Mouse (Mus musculus) stomach, embryonic 14.5 days (tissue): Measurements from ENCODE around the gene Npr1. TPM values are rescaled to one million over a fixed set of nuclear protein-coding genes. Genes with fewer than 3 reads are reported as not detected.

Source experiments
- ATAC-seq: fragments of 200-750 bp; cut with Nextera tagmentation; 2 replicates; pipeline ENCODE4 v1.8.0; 2017; ENCODE audit warnings: low read depth, moderate TSS enrichment; ENCODE audit not compliant: insufficient number of reproducible peaks, insufficient read depth, low FRiP score
- H3K27ac ChIP-seq: fragments of 300-500 bp; sonication (generic); 2 replicates; pipeline ENCODE4 v1.5.1; 2014; ENCODE audit warnings: mild to moderate bottlenecking, low read length, moderate library complexity, mixed read lengths
- H3K27me3 ChIP-seq: fragments of 300-500 bp; sonication (generic); 2 replicates; pipeline ENCODE4 v1.6.1; 2014; ENCODE audit warnings: low read length, control low read depth, mixed read lengths; ENCODE audit not compliant: control insufficient read depth, insufficient read depth
- H3K36me3 ChIP-seq: fragments of 300-500 bp; sonication (generic); 2 replicates; pipeline ENCODE4 v1.6.1; 2014; ENCODE audit warnings: mild to moderate bottlenecking, control low read depth, low read length, moderate library complexity, mixed read lengths; ENCODE audit not compliant: control insufficient read depth, insufficient read depth
- H3K4me1 ChIP-seq: fragments of 300-500 bp; sonication (generic); 2 replicates; pipeline ENCODE4 v1.6.1; 2014; ENCODE audit warnings: low read length, control low read depth, mixed read lengths; ENCODE audit not compliant: control insufficient read depth, insufficient read depth
- H3K4me2 ChIP-seq: fragments of 300-500 bp; sonication (generic); replicated peaks from 2 replicates; pipeline ENCODE4 v1.6.1; 2014; ENCODE audit warnings: low read depth, low read length, control low read depth
- H3K4me3 ChIP-seq: fragments of 300-500 bp; sonication (generic); 2 replicates; pipeline ENCODE4 v1.5.1; 2014; ENCODE audit warnings: low read depth, low read length, control low read depth
- H3K9ac ChIP-seq: fragments of 300-500 bp; sonication (generic); replicated peaks from 2 replicates; pipeline ENCODE4 v1.6.1; 2014; ENCODE audit warnings: low read depth, mild to moderate bottlenecking, control low read depth, low read length, moderate library complexity, mixed read lengths
- H3K9me3 ChIP-seq: fragments of 300-500 bp; sonication (generic); 2 replicates; pipeline ENCODE4 v1.6.1; 2016; ENCODE audit warnings: low read depth, low read length, control low read depth; ENCODE audit not compliant: control insufficient read depth
- WGBS: fragments of 180-500 bp; shearing (Covaris S2); extraction: QIAGEN DNeasy Blood & Tissue Kit; methylation state at CpG from one replicate; pipeline ENCODE4 v1.1.7; 2014; 5-methylcytosine and 5-hydroxymethylcytosine counted together
- polyA plus RNA-seq: library from polyadenylated mRNA; unstranded; fragments of >200 nt; fragmentation: Nextera tagmentation; extraction: Ambion mirVana; gene quantifications from 2 replicates; pipeline ENCODE4 v1.2.1, GENCODE M21; 2014

Gene Npr1
- polyA plus RNA-seq, 1 experiment from 2014 or later: 4.8 TPM

DNA sequence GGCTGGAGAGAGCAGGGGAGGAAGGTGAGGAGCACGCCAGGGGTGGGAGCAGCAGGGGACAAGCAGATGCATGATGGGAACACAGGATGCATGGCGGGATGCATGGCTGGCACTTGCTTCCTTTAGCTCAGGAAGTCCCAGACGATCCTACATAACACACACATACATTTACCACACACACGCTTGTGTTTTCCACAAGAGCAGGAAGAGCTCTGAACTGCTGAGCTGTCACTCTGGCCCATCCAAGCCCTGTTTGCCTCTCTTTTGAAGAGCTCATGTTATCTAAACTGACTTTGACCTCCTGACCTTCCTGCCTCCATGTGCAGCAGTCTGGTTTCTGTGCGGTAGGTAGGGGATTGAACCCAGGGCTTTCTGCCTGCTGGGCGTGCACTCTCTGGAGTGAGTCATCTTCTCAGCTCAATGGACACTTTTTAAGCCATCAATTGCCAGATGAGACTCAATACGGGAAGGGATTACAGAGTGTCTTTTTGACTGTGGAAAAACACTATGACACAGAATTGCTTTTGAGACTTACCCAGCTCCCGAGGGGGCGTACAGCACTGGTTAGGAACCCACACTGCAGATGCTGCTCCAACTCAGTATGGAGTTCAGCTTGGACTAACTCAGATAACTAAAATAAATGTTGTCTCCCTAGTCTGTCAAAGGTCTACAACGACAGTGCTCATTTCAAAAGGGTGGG lies 14.1 kb downstream of the Npr1 start:
- H3K27ac ChIP-seq: no peak overlapping the region
- H3K4me3 ChIP-seq: no peak overlapping the region
- ATAC-seq: no peak
- H3K4me2 ChIP-seq: no peak overlapping the region
- H3K36me3 ChIP-seq: no peaks in the 10 kb centered on the region
- 35% methylated on average over 10 of the region's 10 CpGs for WGBS
- no peaks in the 10 kb centered on the region for H3K9me3 ChIP-seq
- no peaks in the 10 kb centered on the region for H3K27me3 ChIP-seq
- no peak overlapping the region for H3K9ac ChIP-seq
- peaks cover 7% of the 10 kb centered on the region for H3K4me1 ChIP-seq

DNA sequence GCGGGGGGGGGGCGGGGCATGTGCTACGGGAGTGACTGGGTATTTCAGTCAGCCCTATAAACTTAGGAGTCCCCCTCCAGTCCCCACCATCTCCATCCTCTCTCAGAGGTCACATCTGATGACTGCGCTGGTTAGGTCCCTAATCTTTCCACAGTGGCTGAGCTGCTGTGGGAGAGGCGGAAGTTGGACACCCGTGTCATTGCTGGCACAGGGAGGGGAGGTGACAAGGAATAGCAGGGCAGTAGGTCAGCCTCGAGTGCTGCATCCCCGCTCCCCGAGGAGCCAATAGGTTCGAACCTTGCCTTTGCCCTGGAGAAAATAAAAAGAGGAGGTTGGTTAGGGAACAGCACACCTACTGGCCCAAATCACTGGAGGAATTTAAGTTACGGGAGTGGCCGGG lies 14.8 kb downstream of the Npr1 start:
- H3K4me2 ChIP-seq: no peak overlapping the region
- ATAC-seq: no peak

DNA sequence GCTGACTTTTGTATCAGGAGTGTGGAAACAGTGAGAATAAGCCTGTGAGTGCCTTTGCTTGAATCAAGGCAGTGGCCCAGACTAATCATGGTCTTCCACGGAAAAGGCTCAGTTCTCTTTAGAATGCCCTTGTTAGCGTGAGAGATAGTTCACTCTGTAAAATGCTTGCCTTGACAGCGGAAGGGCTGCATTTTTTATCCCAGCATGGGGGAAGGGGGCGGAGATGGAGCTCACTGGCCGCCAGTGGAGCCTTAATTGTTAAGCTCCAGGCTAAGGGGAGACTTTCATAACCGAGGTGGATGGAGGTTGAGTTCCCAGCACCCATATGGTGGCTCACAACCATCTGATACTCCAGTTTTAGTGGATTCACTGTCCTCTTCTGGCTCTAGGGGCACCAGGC lies 17.0 kb downstream of the Npr1 start:
- WGBS: 43% methylated on average over 6 of the region's 6 CpGs
- Histone ChIP-seq H3K36me3 (no peaks in the 10 kb centered on the region), H3K4me1 (peaks cover 9% of the 10 kb centered on the region), H3K4me2 (no peak overlapping the region), H3K4me3 (no peak overlapping the region), H3K27ac (no peak overlapping the region), H3K9me3 (no peaks in the 10 kb centered on the region), H3K27me3 (no peaks in the 10 kb centered on the region), H3K9ac (no peak overlapping the region)
- no peak for ATAC-seq

More for the DNA sequence above, 14.8 kb downstream of the Npr1 start:
- Histone ChIP-seq H3K9ac (no peak overlapping the region), H3K9me3 (no peaks in the 10 kb centered on the region), H3K36me3 (no peaks in the 10 kb centered on the region), H3K27me3 (no peaks in the 10 kb centered on the region), H3K4me1 (peaks cover 9% of the 10 kb centered on the region), H3K4me3 (no peak overlapping the region), H3K27ac (no peak overlapping the region)
- WGBS: 30% methylated on average over 12 of the region's 12 CpGs

DNA sequence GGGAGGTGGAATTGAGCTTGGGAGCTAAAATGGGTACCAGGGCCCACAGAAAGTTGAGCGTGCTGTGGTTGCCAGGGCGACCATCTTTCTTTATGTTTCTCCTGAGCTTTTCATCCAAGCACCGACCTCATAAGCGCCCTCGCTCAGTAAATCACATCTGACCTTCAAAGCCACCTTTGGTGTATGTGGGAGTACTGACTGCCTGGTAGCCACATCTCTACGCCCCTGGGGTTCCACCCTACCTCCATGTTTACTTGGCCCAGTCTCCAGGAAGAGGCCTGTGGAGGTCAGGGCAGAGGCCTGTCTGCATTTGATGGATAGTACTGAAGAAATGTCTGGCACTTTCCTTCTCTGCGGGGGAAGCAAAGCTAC lies 18.6 kb downstream of the Npr1 start:
- Histone ChIP-seq H3K4me3 (peak overlapping the region; percentile 21; the same call in 1 of the 2 replicates), H3K9ac (0 out of 2 replicates have a peak overlapping the region, but pooled peaks have one; percentile 25), H3K4me2 (peak overlapping the region; percentile 44), H3K9me3 (no peaks in the 10 kb centered on the region), H3K27ac (peak overlapping the region; percentile 93), H3K4me1 (peaks cover 9% of the 10 kb centered on the region), H3K36me3 (no peaks in the 10 kb centered on the region), H3K27me3 (no peaks in the 10 kb centered on the region)
- ATAC-seq: 0 out of 2 replicates have a peak, but pooled peaks have one; percentile 15
- 24% methylated on average over 7 of the region's 7 CpGs for WGBS

DNA sequence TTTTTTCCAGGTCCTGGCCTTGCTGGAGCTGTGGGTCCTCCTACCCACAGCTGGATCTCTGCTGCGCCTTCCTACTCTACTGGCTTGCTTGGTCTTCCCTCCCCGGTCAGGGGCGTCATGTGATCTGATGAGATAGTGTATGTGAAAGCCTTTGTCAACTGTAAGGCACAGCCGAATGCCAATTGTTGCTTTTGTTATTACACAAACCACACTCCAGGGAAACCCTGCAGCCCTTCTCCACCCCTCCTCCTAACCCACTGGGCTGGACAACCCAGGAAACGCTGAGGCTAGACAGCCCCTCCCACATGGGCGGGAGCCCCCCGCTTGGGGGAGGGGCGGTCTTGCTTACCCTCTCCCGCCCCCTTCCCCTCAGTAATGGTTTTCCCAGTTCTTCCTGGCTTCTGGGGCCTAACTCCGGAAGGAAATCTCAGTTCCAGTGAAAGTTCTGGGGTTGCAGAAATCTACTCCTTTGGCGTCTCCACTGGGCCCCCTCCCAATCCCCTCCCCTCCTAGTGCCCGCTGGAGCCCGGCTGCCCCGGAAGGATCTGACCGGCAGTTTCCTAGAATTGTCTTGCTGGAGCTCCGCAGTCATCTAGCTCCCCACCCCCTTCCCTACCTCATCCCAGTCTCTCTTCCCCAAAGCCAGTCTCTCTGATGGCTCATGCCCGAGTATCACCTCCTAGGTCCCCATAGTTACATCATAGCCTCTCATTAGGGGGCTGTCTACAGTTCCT lies 19.1 kb downstream of the Npr1 start:
- Histone ChIP-seq H3K27me3 (no peaks in the 10 kb centered on the region), H3K9ac (0 out of 2 replicates have a peak overlapping the region, but pooled peaks have one; percentile 25), H3K36me3 (no peaks in the 10 kb centered on the region), H3K4me2 (peak overlapping the region; percentile 44), H3K4me3 (peak overlapping the region; percentile 21), H3K9me3 (no peaks in the 10 kb centered on the region), H3K27ac (peak overlapping the region; percentile 93), H3K4me1 (peaks cover 9% of the 10 kb centered on the region)
- peak; percentile 92 for ATAC-seq
- WGBS: under 1% methylated on average over 17 of the region's 17 CpGs

DNA sequence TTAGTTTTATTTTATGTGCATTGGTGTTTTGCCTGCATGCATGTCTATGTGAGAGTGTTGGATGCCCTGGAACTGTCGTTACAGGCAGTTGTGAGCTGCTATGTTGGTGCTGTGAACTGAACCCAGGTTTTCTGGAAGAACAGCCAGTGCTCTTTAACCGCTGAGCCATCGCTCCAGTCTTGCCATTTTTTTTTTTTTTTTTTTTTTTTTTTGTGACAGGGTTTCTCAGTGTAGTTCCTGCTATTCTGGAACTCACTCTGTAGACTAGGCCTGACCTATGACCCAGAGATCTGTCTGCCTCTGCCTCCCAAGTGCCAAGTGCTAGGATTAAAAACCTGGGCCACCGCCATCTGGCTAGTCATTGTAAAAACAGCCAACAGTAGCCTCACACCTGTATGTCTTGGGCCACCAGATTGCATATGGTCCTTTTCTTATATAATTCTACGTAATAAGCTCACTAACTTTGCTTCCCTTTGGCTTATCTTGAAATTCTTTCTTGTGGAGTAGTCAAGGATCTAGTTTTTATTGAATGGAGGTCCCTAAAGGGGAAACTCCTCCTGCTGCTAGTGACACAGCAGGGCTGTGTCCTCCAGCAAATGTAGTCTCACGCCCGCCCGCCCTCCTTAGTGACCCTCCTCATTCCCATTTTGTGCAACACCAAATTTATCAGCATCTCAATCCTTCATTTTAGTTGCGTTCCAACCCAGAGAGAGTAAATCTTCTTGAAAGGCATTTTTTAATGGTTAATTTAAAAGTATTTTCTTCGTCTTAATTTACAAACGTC lies 20.1 kb downstream of the Npr1 start:
- no peak for ATAC-seq
- 62% methylated on average over 11 of the region's 11 CpGs for WGBS
- peaks cover 9% of the 10 kb centered on the region for H3K4me1 ChIP-seq
- H3K9ac ChIP-seq: no peak overlapping the region
- H3K4me2 ChIP-seq: peak overlapping the region; percentile 44
- H3K27me3 ChIP-seq: no peaks in the 10 kb centered on the region
- no peak overlapping the region for H3K4me3 ChIP-seq
- peak overlapping the region; percentile 93 for H3K27ac ChIP-seq
- no peaks in the 10 kb centered on the region for H3K36me3 ChIP-seq
- no peaks in the 10 kb centered on the region for H3K9me3 ChIP-seq

DNA sequence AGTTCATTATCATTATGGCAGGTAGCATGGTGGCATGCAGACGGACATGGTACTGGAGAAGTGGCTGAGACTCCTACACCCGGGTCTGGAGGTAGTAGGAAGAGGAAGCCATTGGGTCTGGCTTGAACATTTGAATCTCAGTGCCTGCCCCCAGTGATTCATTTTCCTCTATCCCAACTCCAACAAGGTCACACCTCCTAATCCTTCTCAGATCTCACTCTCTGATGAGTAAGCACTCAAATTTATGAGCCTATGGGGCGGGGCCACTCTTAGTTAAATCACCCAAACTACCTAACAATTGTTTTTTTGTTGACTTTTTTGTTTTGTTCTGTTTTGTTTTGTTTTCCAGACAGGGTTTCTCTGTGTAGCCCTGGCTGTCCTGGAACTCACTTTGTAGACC lies 21.7 kb downstream of the Npr1 start:
- Histone ChIP-seq H3K27me3 (no peaks in the 10 kb centered on the region), H3K27ac (no peak overlapping the region), H3K4me1 (peaks cover 9% of the 10 kb centered on the region), H3K4me3 (no peak overlapping the region), H3K4me2 (no peak overlapping the region), H3K9me3 (no peaks in the 10 kb centered on the region), H3K9ac (no peak overlapping the region), H3K36me3 (no peaks in the 10 kb centered on the region)
- ATAC-seq: no peak
- WGBS: 91% methylated on average over 3 of the region's 3 CpGs

DNA sequence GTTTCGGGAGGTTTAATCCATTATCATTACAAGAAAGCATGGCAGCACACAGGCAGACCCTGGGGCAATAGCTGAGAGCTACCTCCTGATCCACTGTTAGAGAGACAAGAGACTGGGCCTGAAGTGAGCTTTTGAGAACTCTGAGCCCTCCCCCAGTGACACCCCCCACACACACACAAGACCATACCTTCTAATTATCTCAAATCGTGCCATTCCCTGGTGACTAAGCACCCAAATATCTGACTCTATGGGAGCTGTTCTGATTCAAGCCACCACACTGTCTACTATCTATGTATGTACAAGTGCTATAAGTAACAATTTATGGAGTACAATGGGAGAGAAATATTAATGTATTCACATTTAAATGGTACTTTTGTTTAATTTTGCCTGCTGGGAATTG lies 24.9 kb downstream of the Npr1 start:
- Histone ChIP-seq H3K27me3 (no peaks in the 10 kb centered on the region), H3K4me3 (no peak overlapping the region), H3K4me1 (no peaks in the 10 kb centered on the region), H3K4me2 (no peak overlapping the region), H3K36me3 (no peaks in the 10 kb centered on the region), H3K9me3 (no peaks in the 10 kb centered on the region), H3K9ac (no peak overlapping the region), H3K27ac (no peak overlapping the region)
- WGBS: 87% methylated on average over 2 of the region's 2 CpGs
- no peak for ATAC-seq
